Mouse (Mus musculus) kidney, postnatal 0 days (tissue): ENCODE results near the gene Ces1b. TPM values are rescaled to one million over a fixed set of nuclear protein-coding genes. Genes with fewer than 3 reads are reported as not detected.

Source experiments
- ATAC-seq: fragments of 200-750 bp; cut with Nextera tagmentation; replicated peaks from 2 replicates; pipeline ENCODE4 v1.8.0; 2017; ENCODE audit warnings: low read depth, moderate number of reproducible peaks, moderate TSS enrichment, moderate library complexity; ENCODE audit not compliant: low FRiP score
- DNase-seq: peaks from one replicate; pipeline ENCODE4 v3.0.0-alpha.2; 2016; ENCODE audit warnings: low spot score
- H3K27ac ChIP-seq: fragments of 300-500 bp; sonication (generic); 2 replicates; pipeline ENCODE4 v1.5.1; 2014; ENCODE audit warnings: mild to moderate bottlenecking
- H3K27me3 ChIP-seq: fragments of 300-500 bp; sonication (generic); 2 replicates; pipeline ENCODE4 v1.6.1; 2014; ENCODE audit warnings: low read length, mixed read lengths; ENCODE audit not compliant: insufficient read depth
- H3K36me3 ChIP-seq: fragments of 300-500 bp; sonication (generic); 2 replicates; pipeline ENCODE4 v1.6.1; 2014; ENCODE audit warnings: low read length, mixed read lengths; ENCODE audit not compliant: insufficient read depth
- H3K4me1 ChIP-seq: fragments of 300-500 bp; sonication (generic); replicated peaks from 2 replicates; pipeline ENCODE4 v1.6.1; 2014; ENCODE audit warnings: antibody characterized with exemption, low read length, mixed read lengths; ENCODE audit not compliant: insufficient read depth
- H3K4me2 ChIP-seq: fragments of 300-500 bp; sonication (generic); 2 replicates; pipeline ENCODE4 v1.6.1; 2014; ENCODE audit warnings: mild to moderate bottlenecking, low read length, moderate library complexity, mixed read lengths
- H3K4me3 ChIP-seq: fragments of 300-500 bp; sonication (generic); replicated peaks from 2 replicates; pipeline ENCODE4 v1.5.1; 2014; ENCODE audit warnings: low read depth, low read length
- H3K9ac ChIP-seq: fragments of 300-500 bp; sonication (generic); 2 replicates; pipeline ENCODE4 v1.6.1; 2014; ENCODE audit warnings: low read depth, low read length
- H3K9me3 ChIP-seq: fragments of 300-500 bp; sonication (generic); replicated peaks from 2 replicates; pipeline ENCODE4 v1.6.1; 2016; ENCODE audit warnings: low read length, inconsistent platforms, mixed read lengths
- CTCF ChIP-seq: IDR thresholded peaks from 2 replicates; pipeline ENCODE4 v1.5.1; 2016; ENCODE audit warnings: antibody characterized with exemption, low read depth, mild to moderate bottlenecking, moderate library complexity
- WGBS: fragments of 180-500 bp; shearing (Covaris S2); extraction: QIAGEN DNeasy Blood & Tissue Kit; methylation state at CpG from one replicate; pipeline ENCODE4 v1.1.7; 2014; 5-methylcytosine and 5-hydroxymethylcytosine counted together
- polyA plus RNA-seq: library from polyadenylated mRNA; unstranded; fragments of >200 nt; fragmentation: Nextera tagmentation; extraction: Ambion mirVana; gene quantifications from 2 replicates; pipeline ENCODE4 v1.2.1, GENCODE M21; 2015

Ces1b gene
- polyA plus RNA-seq, result not detected in 2 replicates

GRCm38 (mm10) chr8:93079887-93080286 is at the start of gene Ces1b:
Gene Ces1b, minus strand, starts transcription at chr8:93080017.
- no peak within 1 kb of the TSS for H3K27ac ChIP-seq
- no peak within 1 kb of the TSS for H3K4me3 ChIP-seq
- no peaks in the 10 kb centered on the region for H3K9me3 ChIP-seq
- no peaks in the 10 kb centered on the region for H3K27me3 ChIP-seq
- 84% methylated on average over 2 of the region's 2 CpGs for WGBS
- TF ChIP-seq CTCF, result no peak
- H3K4me2 ChIP-seq, result no peak within 1 kb of the TSS
- no peak within 1 kb of the TSS for H3K9ac ChIP-seq
- ATAC-seq (no peak), DNase-seq (no peak)
- H3K4me1 ChIP-seq, result no peaks in the 10 kb centered on the region
- H3K36me3 ChIP-seq, result no peaks in the 10 kb centered on the region

GRCm38 (mm10) chr8:93126476-93126875 is 46.7 kb upstream of the Ces1b start:
- H3K27ac ChIP-seq, result no peak overlapping the region
- no peaks in the 10 kb centered on the region for H3K9me3 ChIP-seq
- no peaks in the 10 kb centered on the region for H3K36me3 ChIP-seq
- ATAC-seq (no peak), DNase-seq (no peak)
- WGBS, result 66% methylated on average over 2 of the region's 2 CpGs
- H3K4me2 ChIP-seq, result no peak overlapping the region
- H3K4me1 ChIP-seq, result no peaks in the 10 kb centered on the region
- no peak overlapping the region for H3K9ac ChIP-seq
- TF ChIP-seq CTCF, result no peak
- no peaks in the 10 kb centered on the region for H3K27me3 ChIP-seq
- H3K4me3 ChIP-seq, result no peak overlapping the region

GRCm38 (mm10) chr8:93122005-93122404 is 42.2 kb upstream of the Ces1b start:
- DNase-seq (no peak), ATAC-seq (no peak)
- H3K27ac ChIP-seq, result no peak overlapping the region
- H3K9ac ChIP-seq, result no peak overlapping the region
- H3K27me3 ChIP-seq, result no peaks in the 10 kb centered on the region
- no peak overlapping the region for H3K4me2 ChIP-seq
- WGBS, result 91% methylated on average over 1 of the region's 1 CpGs
- no peak overlapping the region for H3K4me3 ChIP-seq
- H3K9me3 ChIP-seq, result no peaks in the 10 kb centered on the region
- TF ChIP-seq CTCF, result no peak
- no peaks in the 10 kb centered on the region for H3K4me1 ChIP-seq
- H3K36me3 ChIP-seq, result no peaks in the 10 kb centered on the region

GRCm38 (mm10) chr8:93095376-93095775 is 15.6 kb upstream of the Ces1b start:
- no peak overlapping the region for H3K4me2 ChIP-seq
- peak; percentile 79 for TF ChIP-seq CTCF
- no peaks in the 10 kb centered on the region for H3K36me3 ChIP-seq
- no peaks in the 10 kb centered on the region for H3K27me3 ChIP-seq
- H3K4me1 ChIP-seq, result no peaks in the 10 kb centered on the region
- H3K9me3 ChIP-seq, result no peaks in the 10 kb centered on the region
- no peak overlapping the region for H3K27ac ChIP-seq
- DNase-seq (peak; percentile 49), ATAC-seq (no peak)
- no peak overlapping the region for H3K4me3 ChIP-seq
- no peak overlapping the region for H3K9ac ChIP-seq

- WGBS, result 56% methylated on average over 1 of the region's 1 CpGs
- Histone ChIP-seq H3K9me3 (no peaks in the 10 kb centered on the region), H3K4me2 (no peak overlapping the region), H3K9ac (no peak overlapping the region), H3K4me1 (no peaks in the 10 kb centered on the region), H3K36me3 (no peaks in the 10 kb centered on the region), H3K27ac (no peak overlapping the region), H3K4me3 (no peak overlapping the region), H3K27me3 (no peaks in the 10 kb centered on the region)
- ATAC-seq (no peak), DNase-seq (no peak)
- no peak for TF ChIP-seq CTCF
These were observed 11.5 kb upstream of the Ces1b start for GRCm38 (mm10) chr8:93091324-93091723.

GRCm38 (mm10) chr8:93088686-93089122 is 8.9 kb upstream of the Ces1b start:
- no peak overlapping the region for H3K4me3 ChIP-seq
- H3K9ac ChIP-seq, result no peak overlapping the region
- WGBS, result 3% methylated on average over 2 of the region's 2 CpGs
- H3K27me3 ChIP-seq, result no peaks in the 10 kb centered on the region
- ATAC-seq, result peak; percentile 57; the same call in 1 of the 2 replicates
- no peak for TF ChIP-seq CTCF
- no peak overlapping the region for H3K4me2 ChIP-seq
- H3K9me3 ChIP-seq, result no peaks in the 10 kb centered on the region
- H3K36me3 ChIP-seq, result no peaks in the 10 kb centered on the region
- DNase-seq, result peak; percentile 53
- no peak overlapping the region for H3K27ac ChIP-seq
- no peaks in the 10 kb centered on the region for H3K4me1 ChIP-seq

- no peak overlapping the region for H3K27ac ChIP-seq
- ATAC-seq, result no peak
- H3K4me2 ChIP-seq, result no peak overlapping the region
- peak; percentile 1 for DNase-seq
- no peaks in the 10 kb centered on the region for H3K36me3 ChIP-seq
- H3K9ac ChIP-seq, result no peak overlapping the region
- TF ChIP-seq CTCF, result no peak
- no peak overlapping the region for H3K4me3 ChIP-seq
- H3K4me1 ChIP-seq, result no peaks in the 10 kb centered on the region
- H3K9me3 ChIP-seq, result no peaks in the 10 kb centered on the region
- 18% methylated on average over 7 of the region's 7 CpGs for WGBS
- no peaks in the 10 kb centered on the region for H3K27me3 ChIP-seq
These were observed 8.4 kb upstream of the Ces1b start for GRCm38 (mm10) chr8:93088193-93088592.
